Mouse (Mus musculus): ENCODE measurements around the gene Pank2. TPM values are rescaled to one million over a fixed set of nuclear protein-coding genes. Genes with fewer than 3 reads are reported as not detected.
"Not testable (repeated sequence)": the region's sequence is repeated elsewhere in the genome, so short reads cannot be mapped to it uniquely, and the experiment has no call there.

Gene Pank2
- total RNA-seq (2017) = 38.1 to 53.4 TPM (median 45.9 TPM) in 3 replicates

DNA sequence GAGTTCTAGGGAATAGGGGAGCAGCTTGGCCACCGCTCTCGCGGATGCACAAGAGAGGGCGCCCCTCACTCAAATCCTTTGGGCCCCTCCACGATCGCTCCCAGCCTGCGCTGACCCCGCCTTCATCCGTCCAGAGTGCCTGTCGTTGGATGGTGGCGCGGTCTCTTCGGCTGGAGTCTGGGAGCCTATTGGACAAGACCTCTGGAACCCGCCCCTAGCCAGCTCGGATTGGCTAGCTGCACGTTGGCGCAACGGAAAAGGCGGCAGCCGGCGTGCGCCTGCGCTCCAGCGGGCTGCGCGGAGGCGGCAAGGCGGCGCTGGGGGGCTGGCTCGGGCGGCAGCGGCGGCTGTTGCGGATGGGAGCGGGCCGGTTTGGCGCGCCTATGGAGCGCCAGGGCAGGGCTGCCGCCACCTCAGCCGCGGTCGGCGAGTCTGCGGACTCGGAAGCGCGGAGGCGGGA, at the start of gene Pank2:
Gene Pank2 (plus strand): TSS at position 283 of the 460 bp plus-strand sequence.
- ATAC-seq (replicated peaks; ENCODE audit: insufficient number of reproducible peaks, low FRiP score, low TSS enrichment, poor library complexity, severe bottlenecking) = peak; percentile 99

DNA sequence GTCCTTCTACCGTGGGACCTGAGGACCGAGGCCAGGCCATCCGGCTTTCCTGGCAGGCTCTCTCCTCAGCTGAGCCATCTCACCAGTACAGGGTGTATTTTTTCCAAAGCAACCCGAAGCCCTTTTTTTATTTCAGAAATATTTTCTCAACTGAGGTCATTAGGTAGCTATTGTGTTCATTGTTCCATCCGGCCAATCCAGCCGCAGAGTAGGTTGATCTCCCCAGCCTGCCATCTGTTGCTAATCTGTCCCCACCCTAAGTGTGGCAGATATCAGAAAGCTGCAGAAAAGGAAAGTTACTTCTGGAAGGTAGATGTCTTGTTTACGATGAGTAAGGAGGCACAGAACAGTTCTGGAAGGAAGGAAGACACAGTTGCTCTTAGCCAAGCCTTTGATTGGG, 48.5 kb upstream of the Pank2 start:
- ATAC-seq (replicated peaks; ENCODE audit: insufficient number of reproducible peaks, low FRiP score, low TSS enrichment, poor library complexity, severe bottlenecking) = no peak

DNA sequence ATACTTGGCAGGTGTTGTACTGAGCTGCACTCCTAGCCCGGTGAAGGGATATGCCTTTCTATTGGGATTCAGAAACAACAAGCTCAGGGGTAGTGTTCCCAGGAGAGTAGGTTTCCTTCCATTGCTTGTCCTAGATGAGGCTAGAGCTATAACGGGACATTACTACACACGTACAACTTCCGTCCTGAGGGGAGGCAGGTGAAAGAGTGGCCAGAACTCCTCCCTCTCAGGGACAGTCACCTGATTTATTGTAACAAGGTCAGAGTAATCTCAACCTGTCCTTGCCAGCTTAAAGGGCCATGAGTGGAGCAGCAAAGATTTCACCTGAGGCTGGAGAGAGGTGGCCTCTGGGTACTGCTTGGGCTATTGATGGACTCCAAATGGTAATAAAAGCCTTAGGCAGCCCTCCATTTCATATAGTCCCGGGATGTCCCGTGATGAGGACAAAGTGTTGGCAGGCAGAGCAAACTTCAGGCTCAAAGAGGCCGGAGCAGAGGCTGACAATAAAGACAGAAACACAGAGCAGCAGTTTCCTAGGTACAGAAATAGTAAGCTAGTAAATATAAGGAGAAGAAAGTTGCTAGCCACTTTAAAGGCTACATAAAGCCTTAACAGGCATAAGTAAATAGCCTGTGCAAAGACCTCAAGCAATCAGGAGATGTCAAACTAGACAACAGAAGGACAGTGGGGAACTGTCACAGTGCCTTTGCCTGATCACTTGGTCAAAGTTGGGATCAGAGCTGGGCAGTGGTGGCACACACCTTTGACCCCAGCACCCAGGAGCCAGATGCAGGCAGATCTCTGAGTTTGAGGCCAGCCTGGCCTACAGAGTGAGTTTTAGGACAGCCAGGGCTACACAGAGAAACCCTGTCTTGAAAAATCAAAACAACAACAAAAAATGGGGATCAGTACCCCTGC, 46.1 kb upstream of the Pank2 start:
- no peak for ATAC-seq (replicated peaks; ENCODE audit: insufficient number of reproducible peaks, low FRiP score, low TSS enrichment, poor library complexity, severe bottlenecking)

DNA sequence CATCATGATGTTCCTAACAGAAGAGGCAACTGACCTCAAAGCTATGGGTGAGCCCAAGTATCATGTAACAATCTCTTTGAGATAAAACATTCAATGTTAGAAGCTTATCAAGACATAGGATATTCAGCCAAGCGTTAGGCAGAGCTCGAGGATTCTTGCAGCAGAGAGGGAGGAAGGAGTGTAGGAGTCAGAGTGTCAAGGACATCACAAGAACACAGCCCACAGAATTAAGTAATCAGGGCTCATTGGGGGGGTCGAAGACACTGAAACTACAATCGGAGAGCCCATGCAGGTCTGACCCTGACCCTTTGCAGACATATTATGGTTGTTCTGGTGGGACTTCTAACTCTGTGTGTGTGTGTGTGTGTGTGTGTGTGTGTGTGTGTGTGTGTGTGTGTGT, 42.3 kb upstream of the Pank2 start:
- ATAC-seq (replicated peaks; ENCODE audit: insufficient number of reproducible peaks, low FRiP score, low TSS enrichment, poor library complexity, severe bottlenecking) = no peak

DNA sequence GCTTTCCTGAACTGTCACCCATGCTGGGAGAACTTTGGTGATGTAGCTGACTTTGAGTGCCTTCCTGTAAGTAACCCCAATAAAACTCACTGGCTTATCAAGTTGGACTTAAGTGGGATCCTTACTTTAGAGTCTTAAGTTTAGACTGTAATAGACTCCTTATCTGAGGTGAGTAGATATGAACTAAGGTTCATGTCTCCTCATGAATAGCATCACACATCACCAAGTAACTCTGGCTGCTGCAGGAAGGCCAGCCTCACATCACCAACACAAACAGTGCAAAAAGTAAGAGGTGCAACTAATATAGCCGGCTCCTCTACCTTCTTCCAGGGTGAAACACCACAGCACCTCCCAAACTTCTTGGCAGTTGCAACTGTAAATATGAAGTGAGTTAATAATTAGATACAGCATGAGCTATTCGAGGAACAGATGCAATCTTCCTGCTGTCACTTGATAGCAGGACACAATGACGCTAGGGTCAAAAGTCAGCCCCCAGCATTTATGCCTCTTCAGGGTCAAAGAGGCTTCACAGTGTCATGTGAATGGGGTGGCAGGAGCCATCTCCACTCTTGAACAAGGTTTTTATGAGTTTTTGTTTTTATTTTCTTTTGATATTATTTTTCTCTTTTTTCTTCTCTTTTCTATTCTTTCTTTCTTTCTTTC, 40.3 kb upstream of the Pank2 start:
- no peak for ATAC-seq (replicated peaks; ENCODE audit: insufficient number of reproducible peaks, low FRiP score, low TSS enrichment, poor library complexity, severe bottlenecking)

DNA sequence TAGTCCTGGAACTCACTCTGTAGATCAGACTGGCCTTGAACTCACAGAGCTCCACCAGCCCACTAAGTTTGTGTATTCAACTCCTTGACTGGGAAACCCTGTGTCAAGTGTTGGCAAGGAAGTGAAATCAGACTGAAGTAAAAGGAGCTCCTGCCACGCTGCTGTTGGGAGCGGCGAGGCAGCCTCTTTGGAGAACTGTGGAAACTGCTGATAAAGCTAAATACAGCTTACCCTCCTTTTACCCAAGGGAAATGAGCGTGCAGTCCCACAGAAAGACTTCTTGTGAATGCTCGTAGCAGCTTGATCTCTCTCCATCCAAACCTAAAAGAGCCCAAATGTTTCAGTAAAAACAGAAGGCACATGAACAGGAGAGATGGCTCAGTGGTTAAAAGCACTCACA, 39.7 kb upstream of the Pank2 start:
- ATAC-seq (replicated peaks; ENCODE audit: insufficient number of reproducible peaks, low FRiP score, low TSS enrichment, poor library complexity, severe bottlenecking) = no peak

DNA sequence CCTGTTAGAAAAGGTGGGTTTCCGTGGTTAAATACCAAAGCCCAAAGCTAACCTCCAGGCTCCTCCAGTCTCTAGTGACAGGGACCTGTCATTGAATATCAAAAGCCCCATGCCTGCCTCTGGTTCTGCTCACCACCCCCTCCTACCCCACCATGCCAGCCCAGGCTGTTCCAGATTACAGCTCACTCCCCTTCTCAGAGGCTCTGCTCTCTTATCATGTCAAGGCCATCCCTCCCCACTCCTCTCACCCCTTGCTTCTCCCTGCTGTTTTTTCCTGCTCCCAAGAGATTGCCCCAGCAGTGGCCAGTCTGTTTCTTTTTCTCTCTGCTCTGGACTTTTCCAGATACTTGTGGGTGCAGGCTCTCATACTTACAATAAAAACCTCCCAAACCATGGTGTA, 38.7 kb upstream of the Pank2 start:
- no peak for ATAC-seq (replicated peaks; ENCODE audit: insufficient number of reproducible peaks, low FRiP score, low TSS enrichment, poor library complexity, severe bottlenecking)

DNA sequence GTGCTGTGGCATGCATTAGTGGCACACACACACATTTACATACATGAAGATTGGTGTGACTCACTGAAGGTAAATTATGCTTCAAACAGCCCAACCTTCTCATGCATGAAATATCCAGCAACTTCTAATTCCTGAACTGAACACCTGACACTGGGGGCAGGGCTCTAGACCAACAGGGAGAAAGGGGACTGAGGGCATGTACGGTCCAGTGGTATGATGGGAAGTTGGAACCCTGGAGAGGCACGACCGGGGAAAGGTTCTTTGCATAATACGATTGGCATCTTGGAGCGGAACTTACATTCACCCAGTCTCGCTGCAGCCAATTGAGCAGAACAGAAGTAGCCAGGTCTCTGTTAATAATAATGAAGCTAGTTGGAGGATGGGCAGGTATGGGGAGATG, 37.1 kb upstream of the Pank2 start:
- ATAC-seq (replicated peaks; ENCODE audit: insufficient number of reproducible peaks, low FRiP score, low TSS enrichment, poor library complexity, severe bottlenecking) = no peak

DNA sequence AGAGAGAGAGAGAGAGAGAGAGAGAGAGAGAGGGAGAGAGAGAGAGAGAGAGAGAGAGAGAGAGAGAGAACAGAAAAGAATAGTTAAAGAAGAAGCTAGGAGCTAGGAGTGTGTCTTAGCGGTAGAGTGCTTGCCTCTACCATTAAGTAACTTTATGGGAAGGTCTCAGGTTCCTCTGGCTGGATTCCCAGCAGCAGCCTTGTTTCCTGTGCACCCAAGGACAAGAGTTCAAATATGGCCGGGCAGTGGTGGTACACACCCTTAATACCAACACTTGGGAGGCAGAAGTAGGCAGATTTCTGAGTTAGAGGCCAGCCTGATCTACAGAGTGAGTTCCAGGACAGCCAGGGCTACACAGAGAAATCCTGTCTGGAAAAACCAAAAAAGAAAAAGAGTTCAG, 35.6 kb upstream of the Pank2 start:
- ATAC-seq (replicated peaks; ENCODE audit: insufficient number of reproducible peaks, low FRiP score, low TSS enrichment, poor library complexity, severe bottlenecking) = not testable (repeated sequence)

DNA sequence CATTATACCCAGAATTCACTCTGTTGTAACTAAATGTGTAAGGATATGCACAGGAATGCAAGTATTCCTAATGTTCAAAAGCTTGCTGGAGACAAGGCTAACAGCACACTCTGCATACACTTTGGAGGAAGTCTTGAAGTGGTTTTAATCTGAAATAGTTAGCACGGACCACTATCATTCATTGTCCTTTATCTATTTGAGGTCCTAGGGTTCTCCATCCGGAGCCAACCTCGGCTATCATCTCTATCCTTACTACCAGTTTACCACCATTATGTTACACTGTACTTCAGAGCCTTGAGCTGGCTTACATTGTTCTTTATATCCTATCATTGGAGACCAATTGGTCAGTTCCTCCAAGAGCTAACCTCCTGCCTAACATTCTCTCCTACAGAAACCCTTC, 35.1 kb upstream of the Pank2 start:
- no peak for ATAC-seq (replicated peaks; ENCODE audit: insufficient number of reproducible peaks, low FRiP score, low TSS enrichment, poor library complexity, severe bottlenecking)

DNA sequence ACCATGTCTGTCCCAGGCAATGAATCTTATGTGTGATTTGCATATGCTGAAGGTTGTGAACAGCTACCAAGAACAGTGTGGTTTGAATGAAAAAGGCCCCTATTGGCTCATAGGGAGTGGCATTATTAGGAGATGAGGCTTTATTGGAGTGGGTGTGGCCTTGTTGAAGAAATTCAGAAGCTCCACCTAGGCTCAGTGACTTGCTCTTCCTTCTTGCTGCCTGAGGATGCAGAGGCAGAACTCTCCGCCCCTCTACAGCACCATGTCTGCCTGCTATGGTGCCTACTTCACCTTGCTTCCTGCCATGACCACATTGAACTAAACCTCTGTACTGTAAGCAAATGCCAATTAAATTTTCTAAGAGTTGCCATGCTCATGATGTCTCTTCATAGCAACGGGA, 29.7 kb upstream of the Pank2 start:
- 0 out of 2 replicates have a peak, but pooled peaks have one; percentile 15 for ATAC-seq (replicated peaks; ENCODE audit: insufficient number of reproducible peaks, low FRiP score, low TSS enrichment, poor library complexity, severe bottlenecking)

DNA sequence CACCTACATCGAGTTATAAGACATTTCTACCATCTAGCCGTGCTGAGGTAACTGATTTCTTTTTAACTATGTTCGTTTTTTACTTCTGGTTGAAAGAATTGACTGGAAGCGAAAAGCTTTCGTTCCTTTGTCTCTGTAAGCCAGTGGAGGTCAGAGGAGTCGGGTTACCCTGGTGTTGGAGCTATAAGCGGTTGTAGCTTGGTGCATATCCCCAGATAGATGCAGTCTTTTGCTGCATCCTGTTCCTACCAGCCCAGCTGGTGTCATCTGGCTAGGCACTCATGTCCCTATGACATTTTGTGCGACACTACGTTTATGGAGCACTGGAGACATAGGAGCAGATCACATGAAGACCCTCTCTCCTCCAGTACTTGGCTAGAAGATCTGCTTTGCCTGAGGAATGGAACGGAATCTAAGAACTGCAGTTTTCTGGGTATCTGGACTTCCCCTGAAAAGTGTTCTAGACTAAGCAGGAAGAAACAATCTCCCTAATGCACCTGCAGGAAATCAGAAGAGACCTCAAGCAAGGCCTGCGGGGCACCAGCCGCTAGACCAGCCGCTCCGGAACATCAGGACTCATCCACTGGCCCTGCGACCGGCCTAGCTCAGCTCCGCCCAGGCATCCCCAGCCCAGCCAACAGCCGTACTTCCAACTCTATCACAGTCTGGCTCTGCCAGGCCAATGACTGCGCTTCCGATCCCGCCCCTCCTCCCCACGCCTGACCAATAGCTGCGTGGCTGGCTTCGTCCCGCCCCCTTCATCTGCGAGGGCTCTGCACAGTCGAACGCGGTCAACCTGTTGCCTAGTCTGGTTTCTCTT, 28.8 kb upstream of the Pank2 start, which contains the start of gene Mavs:
Gene Mavs (plus strand): TSS at position 757 of the 820 bp plus-strand sequence.
- ATAC-seq (replicated peaks; ENCODE audit: insufficient number of reproducible peaks, low FRiP score, low TSS enrichment, poor library complexity, severe bottlenecking) = peak; percentile 99

DNA sequence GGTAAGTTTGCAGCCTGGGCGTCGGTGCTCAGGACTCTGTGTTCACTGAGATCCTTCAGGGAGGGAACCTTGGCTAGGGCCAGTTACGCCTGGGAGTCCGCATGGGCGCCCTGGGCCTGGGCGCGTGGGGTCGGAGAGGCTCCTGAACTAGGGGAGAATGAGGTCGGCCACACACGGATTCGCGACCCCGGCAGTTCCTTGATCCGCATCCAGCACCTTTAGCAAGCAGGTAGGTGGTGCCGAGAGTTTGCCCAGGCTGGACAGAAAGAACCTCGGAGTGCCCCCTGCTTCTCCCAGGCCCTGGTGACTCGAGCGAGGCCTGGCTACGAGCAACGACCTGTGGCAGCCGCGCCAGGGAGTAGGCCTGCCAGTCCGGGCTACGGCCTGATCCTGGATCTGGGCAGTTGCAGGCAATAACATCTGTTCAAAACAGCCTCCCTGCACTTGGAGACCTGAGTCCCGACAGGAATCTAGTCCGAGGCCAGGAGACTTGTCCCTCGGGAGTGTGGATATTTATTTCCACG, 28.1 kb upstream of the Pank2 start:
- ATAC-seq (replicated peaks; ENCODE audit: insufficient number of reproducible peaks, low FRiP score, low TSS enrichment, poor library complexity, severe bottlenecking) = no peak

DNA sequence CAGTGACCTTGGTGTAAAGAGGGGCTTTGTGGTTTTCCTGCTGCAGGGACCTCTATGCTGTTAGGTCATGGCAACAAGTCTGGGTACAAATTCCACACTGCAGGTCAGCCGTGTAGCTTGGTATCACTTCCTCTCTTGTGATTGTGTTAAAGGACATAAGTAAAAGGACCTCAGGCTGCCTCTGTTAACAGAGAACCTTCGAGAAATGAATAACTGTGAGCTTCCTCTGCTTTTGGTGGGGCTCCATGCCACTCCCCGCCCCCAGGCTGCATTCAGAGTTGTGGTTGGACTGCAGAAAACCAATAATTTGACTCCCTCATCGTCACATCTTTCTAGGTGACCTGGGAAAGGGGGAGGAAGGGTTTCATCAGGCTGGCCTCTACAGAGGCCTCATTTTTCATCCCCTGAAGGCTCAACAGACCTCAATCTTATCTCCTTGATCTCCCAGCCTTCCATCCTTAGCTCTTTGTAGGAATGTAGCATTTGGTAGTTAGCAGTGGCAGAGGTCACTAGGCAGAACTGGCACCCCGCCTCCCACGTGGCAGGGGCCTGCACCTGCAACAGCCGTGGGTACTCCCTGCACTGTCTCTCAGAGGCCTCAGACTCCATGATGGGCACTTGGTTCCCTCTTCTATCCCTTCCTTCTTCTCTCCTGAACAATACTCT, 27.2 kb upstream of the Pank2 start:
- peak; percentile 44 for ATAC-seq (replicated peaks; ENCODE audit: insufficient number of reproducible peaks, low FRiP score, low TSS enrichment, poor library complexity, severe bottlenecking)

DNA sequence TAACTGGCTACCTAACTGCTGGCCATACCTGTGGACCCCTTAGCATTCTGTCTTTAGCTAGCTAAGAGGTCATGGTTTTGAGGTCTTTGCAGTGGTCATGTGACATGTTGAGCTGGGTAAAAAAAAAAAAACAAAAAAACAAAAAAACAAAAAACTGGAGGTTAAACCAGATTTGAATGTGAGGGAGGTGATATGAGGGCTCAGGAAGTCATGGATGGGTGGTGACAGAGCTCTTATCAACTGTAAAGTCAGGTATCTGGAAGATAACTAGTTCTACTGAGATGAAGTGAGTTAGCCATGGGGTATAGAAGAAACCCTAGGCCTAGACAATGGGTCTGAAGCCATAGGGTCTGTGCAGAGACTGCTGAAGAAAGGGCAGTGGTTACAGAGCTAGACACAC, 20.1 kb upstream of the Pank2 start:
- ATAC-seq (replicated peaks; ENCODE audit: insufficient number of reproducible peaks, low FRiP score, low TSS enrichment, poor library complexity, severe bottlenecking) = no peak

DNA sequence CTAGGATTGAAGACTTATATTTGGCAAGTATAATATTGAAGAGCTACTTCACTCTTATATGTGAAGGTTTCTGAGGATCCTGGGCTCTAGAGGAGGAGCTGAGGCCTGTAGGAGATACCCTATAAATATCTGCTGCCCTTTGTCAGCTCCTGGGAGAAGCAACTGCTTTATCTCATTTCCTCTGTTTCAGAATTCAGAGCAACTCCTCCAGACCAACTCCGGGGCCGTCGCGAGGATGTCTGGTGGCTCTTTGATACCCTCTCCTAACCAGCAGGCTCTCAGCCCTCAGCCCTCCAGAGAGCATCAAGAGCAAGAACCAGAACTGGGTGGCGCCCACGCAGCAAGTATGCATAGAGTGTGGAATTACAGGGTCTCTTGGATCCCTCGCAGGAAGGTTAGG, 19.4 kb upstream of the Pank2 start:
- no peak for ATAC-seq (replicated peaks; ENCODE audit: insufficient number of reproducible peaks, low FRiP score, low TSS enrichment, poor library complexity, severe bottlenecking)

DNA sequence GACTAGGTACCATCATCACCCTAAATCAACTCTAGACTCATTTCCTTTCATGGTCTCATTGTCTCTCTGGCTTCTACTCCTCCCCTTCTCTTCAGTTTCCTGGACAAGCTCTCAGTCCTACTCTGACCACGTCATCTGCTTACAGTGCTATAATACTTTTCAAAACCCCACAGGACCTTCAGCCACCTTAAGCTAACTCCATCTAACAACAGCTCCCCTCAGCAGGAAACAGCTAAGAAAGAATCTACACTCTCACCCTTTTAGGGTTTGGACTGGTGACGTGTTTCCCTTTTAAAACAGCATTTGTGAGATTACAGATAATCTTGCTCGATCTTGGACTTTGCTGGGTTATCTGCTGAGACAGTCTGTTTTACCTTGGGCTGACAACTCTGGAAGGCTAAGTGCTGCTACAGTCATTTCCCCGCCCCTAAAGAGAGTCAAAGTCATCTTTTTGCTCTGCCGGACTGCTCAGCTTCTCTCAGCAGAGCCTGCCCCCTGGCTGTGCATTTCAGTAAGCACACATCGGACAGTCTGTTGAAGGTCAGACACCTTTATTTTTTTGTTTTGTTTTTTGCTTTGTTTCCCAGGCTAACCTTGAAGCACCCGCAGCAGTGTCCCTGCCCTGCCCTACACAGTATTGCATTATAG, 8.5 kb upstream of the Pank2 start:
- ATAC-seq (replicated peaks; ENCODE audit: insufficient number of reproducible peaks, low FRiP score, low TSS enrichment, poor library complexity, severe bottlenecking) = peak; percentile 92

DNA sequence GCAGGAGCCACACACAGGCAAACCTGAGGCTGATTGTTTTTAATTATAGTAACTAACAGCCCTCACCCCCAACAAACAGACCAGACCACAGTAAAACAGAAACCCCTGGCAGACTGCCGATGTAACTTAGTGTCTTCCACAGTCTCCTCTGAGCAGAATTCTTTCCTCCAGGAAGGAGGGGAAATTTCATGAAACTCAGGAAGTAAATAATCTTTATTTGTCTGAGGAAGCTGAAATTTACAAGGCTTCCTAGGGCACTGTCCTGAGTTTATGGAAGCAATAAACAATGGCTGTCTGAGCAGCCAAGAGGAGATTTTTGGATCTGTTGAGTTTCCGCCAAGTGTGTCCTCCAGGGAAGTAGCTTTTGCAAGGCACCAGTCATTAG, 8.0 kb upstream of the Pank2 start:
- no peak for ATAC-seq (replicated peaks; ENCODE audit: insufficient number of reproducible peaks, low FRiP score, low TSS enrichment, poor library complexity, severe bottlenecking)

Measured in monocyte, adult 5-6 weeks (primary cell).